Mouse (Mus musculus) myocyte (in vitro differentiated cells): ENCODE results near the gene Ctdnep1.
A peak's percentile ranks its signal among the peaks of the same experiment; 100 is the strongest.

ENCODE experiments used
- E2F4 ChIP-seq: IDR thresholded peaks from one replicate; pipeline ENCODE4 v1.6.1; 2011; ENCODE audit warnings: mild to moderate bottlenecking, control low read depth, moderate library complexity; ENCODE audit not compliant: insufficient read depth
- MAX ChIP-seq: IDR thresholded peaks from one replicate; pipeline ENCODE4 v1.6.1; 2011; ENCODE audit warnings: low read depth, mild to moderate bottlenecking, control low read depth
- MYOG ChIP-seq, 3 experiments: IDR thresholded peaks; one replicate each; pipeline ENCODE4 v1.6.1; 2011; ENCODE audit warnings: control low read depth in 2 of 3, low read depth in 2 of 3, mild to moderate bottlenecking in 2 of 3; ENCODE audit not compliant: insufficient read length in 2 of 3, control insufficient read depth in 1 of 3, insufficient read depth in 1 of 3
- POLR2A ChIP-seq: IDR thresholded peaks from one replicate; pipeline ENCODE4 v1.6.1; 2011; ENCODE audit warnings: low read depth, mild to moderate bottlenecking, control low read depth, moderate library complexity; ENCODE audit not compliant: insufficient read length
- POLR2AphosphoS2 ChIP-seq: IDR thresholded peaks from one replicate; pipeline ENCODE4 v1.6.1; 2011; ENCODE audit warnings: low read depth, control low read depth; ENCODE audit not compliant: insufficient read length
- TCF12 ChIP-seq: IDR thresholded peaks from one replicate; pipeline ENCODE4 v1.6.1; 2011; ENCODE audit warnings: mild to moderate bottlenecking, control low read depth; ENCODE audit not compliant: poor library complexity, insufficient read depth, severe bottlenecking
- TCF3 ChIP-seq: IDR thresholded peaks from one replicate; pipeline ENCODE4 v1.6.1; 2011; ENCODE audit warnings: low read depth, control low read depth; ENCODE audit not compliant: insufficient read length
- USF1 ChIP-seq: IDR thresholded peaks from one replicate; pipeline ENCODE4 v1.6.1; 2011; ENCODE audit warnings: low read depth, mild to moderate bottlenecking, control low read depth, moderate library complexity

- peak; percentile 88 for TF ChIP-seq USF1
- TF ChIP-seq POLR2A, result no peak
- no peak for TF ChIP-seq MAX
- no peak for TF ChIP-seq TCF3
- TF ChIP-seq E2F4, result peak; percentile 90
- TF ChIP-seq POLR2AphosphoS2, result no peak
- TF ChIP-seq MYOG (IDR thresholded peaks at IDR 0.05; ENCODE audit: control insufficient read depth in 1 of 3, insufficient read depth in 1 of 3, insufficient read length in 2 of 3, low read depth in 2 of 3), result no peak
- no peak for TF ChIP-seq TCF12
Measured at GRCm38 (mm10) chr11:69935137-69935879, 45.6 kb upstream of the Ctdnep1 start, which contains the start of gene Ybx2.
